ENCODE assay signal across 28 mouse cellular contexts in genomic region chr1:140468315-140468714, GRCm38 (mm10).
A peak's percentile ranks its signal among the peaks of the same experiment; 100 is the strongest.
DNase-seq lines count a peak whose midpoint lies in the region; ATAC-seq and TF ChIP-seq lines count a peak whose summit lies in the region.
"Had no signal": no experiment of that assay in that cellular context is flagged by ENCODE, and none has a peak within 500 bp of the region (broad histone marks: within the 10 kb centered on the region; RNA-seq: fewer than 3 reads in every experiment).

No protein-coding gene starts in this region.

- no peak overlapping the region for H3K4me3 ChIP-seq in forebrain, embryonic 13.5 days
- H3K4me3 ChIP-seq in forebrain, embryonic 12.5 days (replicated peaks), result no peak overlapping the region
- H3K4me3 ChIP-seq in forebrain, embryonic 16.5 days (replicated peaks; ENCODE audit: low read length), result no peak overlapping the region
- H3K4me3 ChIP-seq in forebrain, postnatal 0 days (ENCODE audit: low read depth, low read length), result no peak overlapping the region
- H3K4me3 ChIP-seq: gastrocnemius, adult 2 months; heart, embryonic 10.5 days; heart, embryonic 13.5 days had no signal

- H3K27me3 ChIP-seq in forebrain, embryonic 13.5 days, result no peaks in the 10 kb centered on the region
- no peaks in the 10 kb centered on the region for H3K27me3 ChIP-seq in forebrain, embryonic 12.5 days
- H3K27me3 ChIP-seq in forebrain, embryonic 16.5 days (replicated peaks; ENCODE audit: control insufficient read depth, insufficient read depth, low read length), result no peaks in the 10 kb centered on the region
- no peaks in the 10 kb centered on the region for H3K27me3 ChIP-seq in forebrain, postnatal 0 days (ENCODE audit: insufficient read depth, low read length)
- H3K27me3 ChIP-seq: CH12.LX; heart, embryonic 13.5 days; Patski had no signal

- no peak overlapping the region for H3K9ac ChIP-seq in forebrain, embryonic 13.5 days
- H3K9ac ChIP-seq in forebrain, embryonic 12.5 days, result no peak overlapping the region
- no peak overlapping the region for H3K9ac ChIP-seq in forebrain, embryonic 16.5 days (replicated peaks; ENCODE audit: low read depth, low read length)
- no peak overlapping the region for H3K9ac ChIP-seq in forebrain, postnatal 0 days
- H3K9ac ChIP-seq: heart, embryonic 13.5 days; hindbrain, embryonic 14.5 days had no signal

- TF ChIP-seq CTCF in forebrain, postnatal 0 days (IDR thresholded peaks at IDR 0.05; ENCODE audit: low read depth), result no peak

- no peaks in the 10 kb centered on the region for H3K9me3 ChIP-seq in forebrain, embryonic 13.5 days (replicated peaks)
- no peaks in the 10 kb centered on the region for H3K9me3 ChIP-seq in forebrain, embryonic 12.5 days
- H3K9me3 ChIP-seq in forebrain, embryonic 16.5 days (ENCODE audit: control insufficient read depth, low read length), result no peaks in the 10 kb centered on the region
- H3K9me3 ChIP-seq in forebrain, postnatal 0 days (ENCODE audit: low read length), result no peaks in the 10 kb centered on the region
- H3K9me3 ChIP-seq: heart, embryonic 10.5 days; heart, embryonic 13.5 days had no signal

- H3K4me1 ChIP-seq in forebrain, embryonic 13.5 days, result no peaks in the 10 kb centered on the region
- no peaks in the 10 kb centered on the region for H3K4me1 ChIP-seq in forebrain, embryonic 12.5 days
- 0 out of 2 replicates have a peak, but pooled peaks cover 2% of the 10 kb centered on the region for H3K4me1 ChIP-seq in forebrain, embryonic 16.5 days (replicated peaks; ENCODE audit: control insufficient read depth, insufficient read depth, low read length)
- H3K4me1 ChIP-seq in forebrain, postnatal 0 days (ENCODE audit: insufficient read depth), result no peaks in the 10 kb centered on the region
- H3K4me1 ChIP-seq: heart, embryonic 10.5 days; heart, embryonic 13.5 days had no signal

- peak; percentile 69; the same call in 1 of the 2 replicates for ATAC-seq in forebrain, embryonic 13.5 days
- ATAC-seq in forebrain, embryonic 12.5 days (ENCODE audit: low FRiP score), result no peak
- ATAC-seq in forebrain, embryonic 16.5 days, result peak; percentile 68
- no peak for ATAC-seq in forebrain, postnatal 0 days
- no peak for ATAC-seq in CD4-positive, CD25-positive, alpha-beta regulatory T cell, adult 4 months
- ATAC-seq: hindbrain, postnatal 0 days; inflammation-experienced regulatory T-cells, adult 6 months; intestine, embryonic 16.5 days; Patski had no signal

- H3K4me2 ChIP-seq in forebrain, embryonic 13.5 days, result no peak overlapping the region
- H3K4me2 ChIP-seq in forebrain, embryonic 12.5 days, result no peak overlapping the region
- no peak overlapping the region for H3K4me2 ChIP-seq in forebrain, embryonic 16.5 days (ENCODE audit: low read length)
- H3K4me2 ChIP-seq in forebrain, postnatal 0 days (ENCODE audit: low read depth), result no peak overlapping the region
- H3K4me2 ChIP-seq: heart, embryonic 13.5 days; hindbrain, embryonic 14.5 days had no signal

- no peaks in the 10 kb centered on the region for H3K36me3 ChIP-seq in forebrain, embryonic 13.5 days (ENCODE audit: poor library complexity, severe bottlenecking)
- no peaks in the 10 kb centered on the region for H3K36me3 ChIP-seq in forebrain, embryonic 12.5 days (replicated peaks)
- H3K36me3 ChIP-seq in forebrain, embryonic 16.5 days (ENCODE audit: control insufficient read depth, insufficient read depth), result no peaks in the 10 kb centered on the region
- no peaks in the 10 kb centered on the region for H3K36me3 ChIP-seq in forebrain, postnatal 0 days (ENCODE audit: insufficient read depth)
- H3K36me3 ChIP-seq: G1E; heart, embryonic 10.5 days; heart, embryonic 13.5 days had no signal

- H3K27ac ChIP-seq in forebrain, embryonic 13.5 days, result no peak overlapping the region
- no peak overlapping the region for H3K27ac ChIP-seq in forebrain, embryonic 12.5 days
- no peak overlapping the region for H3K27ac ChIP-seq in forebrain, embryonic 16.5 days (ENCODE audit: low read length)
- no peak overlapping the region for H3K27ac ChIP-seq in forebrain, postnatal 0 days (ENCODE audit: low read depth, low read length)
- H3K27ac ChIP-seq: gastrocnemius, adult 2 months; heart, embryonic 10.5 days; heart, embryonic 13.5 days; hindbrain, embryonic 14.5 days; hindbrain, postnatal 0 days had no signal

- DNase-seq in forebrain, postnatal 0 days, result no peak
- DNase-seq in layer of hippocampus, adult 9-11 months, result peak; percentile 18
- DNase-seq in layer of hippocampus, adult 9-10 months (ENCODE audit: low spot score), result no peak
- peak; percentile 43 for DNase-seq in brain, adult 2 months (ENCODE audit: low read depth, low spot score)
- DNase-seq: adrenal gland, postnatal 10 days; adrenal gland, postnatal 36 days; cerebellum, adult 11-12 months; cerebellum, adult 8-10 months; cerebellum, postnatal 14 days; gastrocnemius, adult 2 months; gastrocnemius, postnatal 14 days; heart, adult 18-20 months; heart, postnatal 14 days; heart, postnatal 4 days; kidney, adult 18-20 months had no signal

- 79% methylated on average over 4 of the region's 4 CpGs for WGBS in forebrain, embryonic 13.5 days
- WGBS in forebrain, embryonic 12.5 days, result 79% methylated on average over 4 of the region's 4 CpGs
- whole genome bisulfite sequencing in forebrain, embryonic 16.5 days, result 53% methylated on average over 4 of the region's 4 CpGs
- WGBS in forebrain, postnatal 0 days, result 54% methylated on average over 4 of the region's 4 CpGs

Comparison
In these comparisons a context has a peak if more than half of its experiments do, and no peak if none do; other contexts are left out.
1. ATAC-seq: peak in forebrain, embryonic 13.5 days (single experiment) and forebrain, embryonic 16.5 days (single experiment); none in forebrain, embryonic 12.5 days (single experiment), forebrain, postnatal 0 days (single experiment) and CD4-positive, CD25-positive, alpha-beta regulatory T cell, adult 4 months (single experiment).
2. DNase-seq: peak in layer of hippocampus, adult 9-11 months (single experiment) and brain, adult 2 months (single experiment); none in forebrain, postnatal 0 days (single experiment) and layer of hippocampus, adult 9-10 months (single experiment).